Mouse (Mus musculus): ENCODE data around the gene Palld.
A peak's percentile ranks its signal among the peaks of the same experiment; 100 is the strongest.

Gene Palld

GRCm38 (mm10) chr8:61776560-61776959 lies 125.9 kb downstream of the Palld start:
- DNase-seq (ENCODE audit: extremely low read depth, insufficient read length, low spot score), result no peak

- DNase-seq (ENCODE audit: extremely low read depth, insufficient read length, low spot score), result no peak
Observed at GRCm38 (mm10) chr8:61775936-61776335, 126.6 kb downstream of the Palld start.

- DNase-seq (ENCODE audit: extremely low read depth, insufficient read length, low spot score), result no peak
Observed at GRCm38 (mm10) chr8:61774161-61774560, 128.3 kb downstream of the Palld start.

- DNase-seq (ENCODE audit: extremely low read depth, insufficient read length, low spot score), result no peak
Observed at GRCm38 (mm10) chr8:61773595-61774088, 128.8 kb downstream of the Palld start.

- DNase-seq (ENCODE audit: extremely low read depth, insufficient read length, low spot score), result no peak
Observed at GRCm38 (mm10) chr8:61771328-61771727, 131.2 kb downstream of the Palld start.

GRCm38 (mm10) chr8:61769340-61769879 lies 133.1 kb downstream of the Palld start:
- no peak for DNase-seq (ENCODE audit: extremely low read depth, insufficient read length, low spot score)

GRCm38 (mm10) chr8:61760190-61760578 lies 142.3 kb downstream of the Palld start:
- no peak for DNase-seq (ENCODE audit: extremely low read depth, insufficient read length, low spot score)

- no peak for DNase-seq (ENCODE audit: extremely low read depth, insufficient read length, low spot score)
Observed at GRCm38 (mm10) chr8:61759327-61760189, 142.9 kb downstream of the Palld start.

- DNase-seq (ENCODE audit: extremely low read depth, insufficient read length, low spot score), result no peak
Observed at GRCm38 (mm10) chr8:61758686-61759326, 143.7 kb downstream of the Palld start.

- DNase-seq (ENCODE audit: extremely low read depth, insufficient read length, low spot score), result peak; percentile 83
Observed at GRCm38 (mm10) chr8:61756971-61757965, 145.2 kb downstream of the Palld start.

GRCm38 (mm10) chr8:61755186-61755585 lies 147.3 kb downstream of the Palld start:
- DNase-seq (ENCODE audit: extremely low read depth, insufficient read length, low spot score), result peak; percentile 42

- no peak for DNase-seq (ENCODE audit: extremely low read depth, insufficient read length, low spot score)
Observed at GRCm38 (mm10) chr8:61747070-61747469, 155.4 kb downstream of the Palld start.

- no peak for DNase-seq (ENCODE audit: extremely low read depth, insufficient read length, low spot score)
Observed at GRCm38 (mm10) chr8:61745181-61745980, 157.1 kb downstream of the Palld start.

GRCm38 (mm10) chr8:61743764-61744562 lies 158.5 kb downstream of the Palld start:
- DNase-seq (ENCODE audit: extremely low read depth, insufficient read length, low spot score), result no peak

- DNase-seq (ENCODE audit: extremely low read depth, insufficient read length, low spot score), result no peak
Observed at GRCm38 (mm10) chr8:61737465-61737864, 165.0 kb downstream of the Palld start.

- DNase-seq (ENCODE audit: extremely low read depth, insufficient read length, low spot score), result no peak
Observed at GRCm38 (mm10) chr8:61736739-61737243, 165.7 kb downstream of the Palld start.

GRCm38 (mm10) chr8:61736117-61736516 lies 166.4 kb downstream of the Palld start:
- no peak for DNase-seq (ENCODE audit: extremely low read depth, insufficient read length, low spot score)

GRCm38 (mm10) chr8:61734164-61734563 lies 168.3 kb downstream of the Palld start:
- DNase-seq (ENCODE audit: extremely low read depth, insufficient read length, low spot score), result no peak

GRCm38 (mm10) chr8:61732184-61732583 lies 170.3 kb downstream of the Palld start:
- no peak for DNase-seq (ENCODE audit: extremely low read depth, insufficient read length, low spot score)

All from 3134 (cell line).